Mouse (Mus musculus): ENCODE measurements around the gene Glrp1. TPM values are rescaled to one million over a fixed set of nuclear protein-coding genes. Genes with fewer than 3 reads are reported as not detected.

Glrp1 gene
- polyA plus RNA-seq, 1 experiment from 2014 or later = 0.09 TPM

- no peak overlapping the region for H3K4me2 ChIP-seq
Observed at GRCm38 (mm10) chr1:88474598-88474997, 35.3 kb downstream of the Glrp1 start.

GRCm38 (mm10) chr1:88473899-88474298 is 36.0 kb downstream of the Glrp1 start:
- Histone ChIP-seq H3K27ac (no peak overlapping the region), H3K9me3 (replicated peaks) (no peaks in the 10 kb centered on the region), H3K9ac (no peak overlapping the region), H3K4me2 (no peak overlapping the region), H3K4me1 (replicated peaks) (peaks cover 25% of the 10 kb centered on the region), H3K4me3 (replicated peaks) (no peak overlapping the region), H3K36me3 (no peaks in the 10 kb centered on the region), H3K27me3 (peaks cover 8% of the 10 kb centered on the region; the same call in 1 of the 2 replicates)
- ATAC-seq (ENCODE audit: low read depth) (no peak), DNase-seq (no peak)
- WGBS (ENCODE audit: insufficient replicate concordance) = 49% methylated on average over 2 of the region's 2 CpGs

More at GRCm38 (mm10) chr1:88474598-88474997, 35.3 kb downstream of the Glrp1 start:
- Histone ChIP-seq H3K9ac (no peak overlapping the region), H3K36me3 (no peaks in the 10 kb centered on the region), H3K4me3 (replicated peaks) (no peak overlapping the region), H3K9me3 (replicated peaks) (no peaks in the 10 kb centered on the region), H3K4me1 (replicated peaks) (peaks cover 25% of the 10 kb centered on the region), H3K27me3 (peaks cover 8% of the 10 kb centered on the region; the same call in 1 of the 2 replicates), H3K27ac (0 out of 2 replicates have a peak overlapping the region, but pooled peaks have one; percentile 21)
- no peak for DNase-seq
- 32% methylated on average over 7 of the region's 7 CpGs for WGBS (ENCODE audit: insufficient replicate concordance)
- ATAC-seq (ENCODE audit: low read depth) = no peak

- H3K27me3 ChIP-seq = peaks cover 8% of the 10 kb centered on the region; the same call in 1 of the 2 replicates
- ATAC-seq (ENCODE audit: low read depth) = no peak
- 52% methylated on average over 6 of the region's 6 CpGs for WGBS (ENCODE audit: insufficient replicate concordance)
- peaks cover 25% of the 10 kb centered on the region for H3K4me1 ChIP-seq (replicated peaks)
- H3K9me3 ChIP-seq (replicated peaks) = no peaks in the 10 kb centered on the region
- H3K4me3 ChIP-seq (replicated peaks) = no peak overlapping the region
- H3K36me3 ChIP-seq = no peaks in the 10 kb centered on the region
- no peak overlapping the region for H3K4me2 ChIP-seq
- no peak for DNase-seq
- H3K9ac ChIP-seq = no peak overlapping the region
- no peak overlapping the region for H3K27ac ChIP-seq
Observed at GRCm38 (mm10) chr1:88472258-88472657, 37.6 kb downstream of the Glrp1 start.

GRCm38 (mm10) chr1:88469746-88470145 is 40.1 kb downstream of the Glrp1 start:
- ATAC-seq (ENCODE audit: low read depth) (no peak), DNase-seq (no peak)
- H3K36me3 ChIP-seq = no peaks in the 10 kb centered on the region
- H3K4me2 ChIP-seq = no peak overlapping the region
- no peak overlapping the region for H3K4me3 ChIP-seq (replicated peaks)
- H3K9ac ChIP-seq = no peak overlapping the region
- H3K9me3 ChIP-seq (replicated peaks) = no peaks in the 10 kb centered on the region
- H3K4me1 ChIP-seq (replicated peaks) = peaks cover 7% of the 10 kb centered on the region
- no peak overlapping the region for H3K27ac ChIP-seq
- 74% methylated on average over 4 of the region's 4 CpGs for WGBS (ENCODE audit: insufficient replicate concordance)
- 0 out of 2 replicates have a peak, but pooled peaks cover 4% of the 10 kb centered on the region for H3K27me3 ChIP-seq

- no peak for ATAC-seq (ENCODE audit: low read depth)
Observed at GRCm38 (mm10) chr1:88468335-88468734, 41.5 kb downstream of the Glrp1 start.

GRCm38 (mm10) chr1:88467866-88468265 is 42.0 kb downstream of the Glrp1 start:
- no peak overlapping the region for H3K9ac ChIP-seq
- no peaks in the 10 kb centered on the region for H3K36me3 ChIP-seq
- ATAC-seq (ENCODE audit: low read depth) = no peak
- 70% methylated on average over 5 of the region's 5 CpGs for WGBS (ENCODE audit: insufficient replicate concordance)
- no peak for DNase-seq
- no peak overlapping the region for H3K27ac ChIP-seq
- no peak overlapping the region for H3K4me2 ChIP-seq
- no peaks in the 10 kb centered on the region for H3K9me3 ChIP-seq (replicated peaks)
- no peaks in the 10 kb centered on the region; the same call in 1 of the 2 replicates for H3K4me1 ChIP-seq (replicated peaks)
- H3K27me3 ChIP-seq = 0 out of 2 replicates have a peak, but pooled peaks cover 4% of the 10 kb centered on the region
- no peak overlapping the region for H3K4me3 ChIP-seq (replicated peaks)

More at GRCm38 (mm10) chr1:88468335-88468734, 41.5 kb downstream of the Glrp1 start:
- no peaks in the 10 kb centered on the region for H3K9me3 ChIP-seq (replicated peaks)
- H3K36me3 ChIP-seq = no peaks in the 10 kb centered on the region
- no peaks in the 10 kb centered on the region; the same call in 1 of the 2 replicates for H3K4me1 ChIP-seq (replicated peaks)
- 74% methylated on average over 2 of the region's 2 CpGs for WGBS (ENCODE audit: insufficient replicate concordance)
- 0 out of 2 replicates have a peak, but pooled peaks cover 4% of the 10 kb centered on the region for H3K27me3 ChIP-seq
- DNase-seq = no peak
- no peak overlapping the region for H3K27ac ChIP-seq
- no peak overlapping the region for H3K4me3 ChIP-seq (replicated peaks)
- H3K9ac ChIP-seq = no peak overlapping the region
- H3K4me2 ChIP-seq = no peak overlapping the region

GRCm38 (mm10) chr1:88466325-88467064 is 43.4 kb downstream of the Glrp1 start:
- ATAC-seq (ENCODE audit: low read depth) = no peak
- Histone ChIP-seq H3K4me3 (replicated peaks) (no peak overlapping the region), H3K4me2 (no peak overlapping the region), H3K36me3 (no peaks in the 10 kb centered on the region), H3K9ac (no peak overlapping the region), H3K27ac (no peak overlapping the region), H3K27me3 (0 out of 2 replicates have a peak, but pooled peaks cover 2% of the 10 kb centered on the region), H3K9me3 (replicated peaks) (no peaks in the 10 kb centered on the region), H3K4me1 (replicated peaks) (no peaks in the 10 kb centered on the region; the same call in 1 of the 2 replicates)
- WGBS (ENCODE audit: insufficient replicate concordance) = 66% methylated on average over 8 of the region's 8 CpGs
- no peak for DNase-seq

GRCm38 (mm10) chr1:88465722-88466121 is 44.1 kb downstream of the Glrp1 start:
- 56% methylated on average over 4 of the region's 4 CpGs for WGBS (ENCODE audit: insufficient replicate concordance)
- ATAC-seq (ENCODE audit: low read depth) = peak; percentile 29; the same call in 1 of the 2 replicates

GRCm38 (mm10) chr1:88464109-88464905 is 45.6 kb downstream of the Glrp1 start:
- no peaks in the 10 kb centered on the region for H3K36me3 ChIP-seq
- H3K9me3 ChIP-seq (replicated peaks) = no peaks in the 10 kb centered on the region
- DNase-seq = no peak
- no peak overlapping the region for H3K9ac ChIP-seq
- no peaks in the 10 kb centered on the region for H3K27me3 ChIP-seq
- 69% methylated on average over 6 of the region's 6 CpGs for WGBS (ENCODE audit: insufficient replicate concordance)
- ATAC-seq (ENCODE audit: low read depth) = no peak
- H3K27ac ChIP-seq = no peak overlapping the region
- no peak overlapping the region for H3K4me3 ChIP-seq (replicated peaks)
- no peaks in the 10 kb centered on the region; the same call in 1 of the 2 replicates for H3K4me1 ChIP-seq (replicated peaks)
- no peak overlapping the region for H3K4me2 ChIP-seq

More at GRCm38 (mm10) chr1:88465722-88466121, 44.1 kb downstream of the Glrp1 start:
- H3K9me3 ChIP-seq (replicated peaks) = no peaks in the 10 kb centered on the region
- H3K4me2 ChIP-seq = no peak overlapping the region
- H3K4me3 ChIP-seq (replicated peaks) = no peak overlapping the region
- H3K27me3 ChIP-seq = no peaks in the 10 kb centered on the region
- H3K9ac ChIP-seq = no peak overlapping the region
- no peaks in the 10 kb centered on the region for H3K36me3 ChIP-seq
- H3K4me1 ChIP-seq (replicated peaks) = no peaks in the 10 kb centered on the region; the same call in 1 of the 2 replicates
- DNase-seq = no peak
- H3K27ac ChIP-seq = no peak overlapping the region

- 65% methylated on average over 3 of the region's 3 CpGs for WGBS (ENCODE audit: insufficient replicate concordance)
Observed at GRCm38 (mm10) chr1:88463241-88463640, 46.6 kb downstream of the Glrp1 start.

GRCm38 (mm10) chr1:88462484-88462883 is 47.4 kb downstream of the Glrp1 start:
- Histone ChIP-seq H3K27me3 (no peaks in the 10 kb centered on the region), H3K4me3 (replicated peaks) (no peak overlapping the region), H3K27ac (no peak overlapping the region), H3K4me2 (no peak overlapping the region), H3K4me1 (replicated peaks) (no peaks in the 10 kb centered on the region; the same call in 1 of the 2 replicates), H3K36me3 (no peaks in the 10 kb centered on the region), H3K9me3 (replicated peaks) (no peaks in the 10 kb centered on the region), H3K9ac (no peak overlapping the region)
- DNase-seq = no peak
- WGBS (ENCODE audit: insufficient replicate concordance) = 21% methylated on average over 6 of the region's 6 CpGs
- ATAC-seq (ENCODE audit: low read depth) = no peak

More at GRCm38 (mm10) chr1:88463241-88463640, 46.6 kb downstream of the Glrp1 start:
- ATAC-seq (ENCODE audit: low read depth) (no peak), DNase-seq (no peak)
- Histone ChIP-seq H3K27me3 (no peaks in the 10 kb centered on the region), H3K4me2 (no peak overlapping the region), H3K4me3 (replicated peaks) (no peak overlapping the region), H3K9me3 (replicated peaks) (no peaks in the 10 kb centered on the region), H3K27ac (no peak overlapping the region), H3K9ac (no peak overlapping the region), H3K36me3 (no peaks in the 10 kb centered on the region), H3K4me1 (replicated peaks) (no peaks in the 10 kb centered on the region; the same call in 1 of the 2 replicates)

Data from liver, embryonic 13.5 days (tissue).